Mouse (Mus musculus) cortical plate, adult 2 months (tissue): ENCODE results near the gene Nup210. TPM values are rescaled to one million over a fixed set of nuclear protein-coding genes. Genes with fewer than 3 reads are reported as not detected.

Source experiments
- H3K27ac ChIP-seq: fragments of 200-500 bp; 2 replicates; pipeline ENCODE4 v1.5.1; 2012; ENCODE audit warnings: low read length, control low read depth, inconsistent platforms; ENCODE audit not compliant: insufficient read depth
- H3K4me1 ChIP-seq: fragments of 200-500 bp; 2 replicates; pipeline ENCODE4 v1.6.1; 2011; ENCODE audit warnings: low read length; ENCODE audit not compliant: control insufficient read depth, insufficient read depth
- H3K4me3 ChIP-seq: fragments of 200-500 bp; 2 replicates; pipeline ENCODE4 v1.5.1; 2011; ENCODE audit warnings: mild to moderate bottlenecking, low read length, control low read depth; ENCODE audit not compliant: insufficient read depth
- CTCF ChIP-seq: fragments of 200-500 bp; IDR thresholded peaks from 2 replicates; pipeline ENCODE4 v1.5.1; 2011; ENCODE audit warnings: mild to moderate bottlenecking, control low read depth, low read length; ENCODE audit not compliant: insufficient read depth; ENCODE audit errors: extremely low read depth
- POLR2A ChIP-seq: fragments of 200-500 bp; IDR thresholded peaks from 2 replicates; pipeline ENCODE4 v1.6.1; 2011; ENCODE audit warnings: mild to moderate bottlenecking, low read length, control low read depth; ENCODE audit not compliant: insufficient read depth; ENCODE audit errors: extremely low read depth
- polyA plus RNA-seq: library from polyadenylated mRNA; depleted of rRNA; stranded (reverse); fragments of >200 nt; gene quantifications from 2 replicates; pipeline ENCODE4 v1.2.3, GENCODE M21; 2012; rRNA removed

The Nup210 gene
- polyA plus RNA-seq = 17.2 and 19.6 TPM in 2 replicates

GRCm38 (mm10) chr6:91116244-91117145 lies at the start of gene Nup210:
TSS of gene Nup210 (minus strand) at chr6:91116829.
- TF ChIP-seq POLR2A (0 out of 2 replicates have a peak, but pooled peaks have one; percentile 31), CTCF (peak; percentile 60)
- Histone ChIP-seq H3K4me3 (peak within 1 kb of the TSS; percentile 69), H3K27ac (peak within 1 kb of the TSS; percentile 93), H3K4me1 (peaks cover 5% of the 10 kb centered on the region)

- Histone ChIP-seq H3K4me3 (no peak overlapping the region), H3K4me1 (peaks cover 2% of the 10 kb centered on the region; the same call in 1 of the 2 replicates), H3K27ac (no peak overlapping the region)
- TF ChIP-seq CTCF (peak; percentile 94), POLR2A (no peak)
Observed at GRCm38 (mm10) chr6:91165210-91165609, 48.6 kb upstream of the Nup210 start.

- TF ChIP-seq POLR2A (no peak), CTCF (peak; percentile 11; the same call in 1 of the 2 replicates)
Observed at GRCm38 (mm10) chr6:91164584-91164983, 48.0 kb upstream of the Nup210 start.

GRCm38 (mm10) chr6:91163195-91163911 lies 46.7 kb upstream of the Nup210 start:
- peaks cover 10% of the 10 kb centered on the region for H3K4me1 ChIP-seq
- TF ChIP-seq POLR2A (0 out of 2 replicates have a peak, but pooled peaks have one; percentile 9), CTCF (no peak)

More at GRCm38 (mm10) chr6:91164584-91164983, 48.0 kb upstream of the Nup210 start:
- peaks cover 4% of the 10 kb centered on the region; the same call in 1 of the 2 replicates for H3K4me1 ChIP-seq
- H3K27ac ChIP-seq = no peak overlapping the region
- H3K4me3 ChIP-seq = no peak overlapping the region

GRCm38 (mm10) chr6:91162314-91162713 lies 45.7 kb upstream of the Nup210 start:
- peaks cover 13% of the 10 kb centered on the region for H3K4me1 ChIP-seq
- no peak for TF ChIP-seq POLR2A
- TF ChIP-seq CTCF = no peak
- no peak overlapping the region for H3K27ac ChIP-seq

More at GRCm38 (mm10) chr6:91163195-91163911, 46.7 kb upstream of the Nup210 start:
- H3K27ac ChIP-seq = no peak overlapping the region
- H3K4me3 ChIP-seq = no peak overlapping the region

GRCm38 (mm10) chr6:91161506-91162235 lies 45.0 kb upstream of the Nup210 start:
- H3K27ac ChIP-seq = no peak overlapping the region
- no peak for TF ChIP-seq CTCF
- no peak for TF ChIP-seq POLR2A
- H3K4me3 ChIP-seq = no peak overlapping the region
- peaks cover 13% of the 10 kb centered on the region for H3K4me1 ChIP-seq

More at GRCm38 (mm10) chr6:91162314-91162713, 45.7 kb upstream of the Nup210 start:
- no peak overlapping the region for H3K4me3 ChIP-seq

GRCm38 (mm10) chr6:91160976-91161375 lies 44.3 kb upstream of the Nup210 start:
- no peak overlapping the region for H3K27ac ChIP-seq
- peaks cover 13% of the 10 kb centered on the region for H3K4me1 ChIP-seq
- TF ChIP-seq CTCF (no peak), POLR2A (no peak)
- H3K4me3 ChIP-seq = no peak overlapping the region

GRCm38 (mm10) chr6:91160399-91160798 lies 43.8 kb upstream of the Nup210 start:
- peaks cover 13% of the 10 kb centered on the region for H3K4me1 ChIP-seq
- H3K27ac ChIP-seq = no peak overlapping the region

More at GRCm38 (mm10) chr6:91160399-91160798, 43.8 kb upstream of the Nup210 start:
- TF ChIP-seq CTCF (no peak), POLR2A (no peak)
- H3K4me3 ChIP-seq = no peak overlapping the region
